Mouse (Mus musculus) stomach, postnatal 0 days (tissue): ENCODE measurements at regions not wholly inside any gene's neighbourhood (a gene's known extent, or its start where the extent isn't known, plus 50 kb on each side); places are given as distances from the start of the nearest gene placed in this dataset.

ENCODE experiments used
- CTCF ChIP-seq: IDR thresholded peaks from 2 replicates; pipeline ENCODE4 v1.5.1; 2016; ENCODE audit warnings: antibody characterized with exemption, low read depth, mild to moderate bottlenecking, moderate library complexity
- EP300 ChIP-seq: optimal IDR thresholded peaks from 2 replicates; pipeline ENCODE3; 2016; ENCODE audit warnings: antibody characterized with exemption

- TF ChIP-seq CTCF, result no peak
- TF ChIP-seq EP300, result no peak
These were observed 777.9 kb upstream of the Foxg1 start for GRCm38 (mm10) chr12:48604401-48605197.
